Mouse (Mus musculus) G1E-ER4 (cell line): Measurements from ENCODE around the gene Eme2. TPM values are rescaled to one million over a fixed set of nuclear protein-coding genes. Genes with fewer than 3 reads are reported as not detected.

ENCODE experiments used
- GATA1 ChIP-seq: IDR thresholded peaks from one replicate; pipeline ENCODE4 v1.8.0; 2012; ENCODE audit warnings: low read length, inconsistent platforms
- polyA plus RNA-seq: library from polyadenylated mRNA; stranded (reverse); fragments of >175 nt; gene quantifications from 2 replicates; pipeline ENCODE4 v1.2.3, GENCODE M21; 2012

The Eme2 gene
- polyA plus RNA-seq, 1 experiment: 42.9 TPM

DNA sequence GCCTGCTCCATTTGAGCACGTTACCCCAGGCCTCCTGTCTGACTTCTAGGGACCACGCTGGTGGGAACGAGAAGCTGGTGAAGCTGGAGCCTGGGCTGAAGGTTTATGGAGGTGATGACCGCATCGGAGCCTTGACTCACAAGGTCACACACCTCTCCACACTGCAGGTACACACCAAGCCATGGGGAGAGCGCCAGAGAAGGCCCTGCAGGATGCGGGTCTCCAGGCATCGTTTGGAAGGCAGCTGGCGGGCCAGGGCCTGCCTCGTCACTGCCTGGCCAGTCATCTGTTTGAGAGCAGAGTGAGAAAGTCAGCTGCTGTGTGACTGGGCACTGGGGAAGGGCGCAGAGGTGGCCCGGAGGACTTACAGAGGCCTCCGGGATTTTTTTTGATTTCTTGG lies 38.3 kb downstream of the Eme2 start:
- TF ChIP-seq GATA1: no peak

DNA sequence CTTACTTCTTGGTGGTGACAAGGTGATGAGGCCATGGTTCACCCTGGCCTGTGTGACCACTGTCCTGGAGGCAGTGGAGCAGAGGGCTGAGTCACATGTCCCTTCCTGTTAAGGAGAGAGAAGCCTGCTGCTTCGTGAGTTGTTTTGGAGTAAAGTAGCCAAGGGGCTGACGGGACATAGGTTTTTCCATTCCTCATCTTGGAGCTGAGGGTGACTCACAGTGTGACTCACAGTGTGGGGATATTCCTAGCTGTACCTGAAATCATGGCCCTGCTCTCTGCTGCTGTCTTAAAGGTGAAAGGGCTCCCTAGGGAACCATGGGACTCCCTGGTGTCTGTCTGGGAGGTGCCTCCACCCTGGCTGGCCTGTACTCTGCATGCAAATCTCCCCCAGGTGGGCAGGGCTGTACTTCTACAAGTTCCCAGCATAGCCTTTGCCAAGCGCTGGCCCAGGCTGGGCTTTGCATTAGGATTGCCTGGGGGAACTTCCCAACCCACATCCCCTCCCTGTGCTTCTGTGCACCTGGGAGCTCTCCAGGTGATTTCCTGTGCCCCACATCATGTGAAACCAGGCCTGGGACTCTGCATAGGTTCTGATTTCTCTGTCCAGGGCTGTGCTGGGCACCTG lies 38.9 kb downstream of the Eme2 start:
- TF ChIP-seq GATA1: no peak

DNA sequence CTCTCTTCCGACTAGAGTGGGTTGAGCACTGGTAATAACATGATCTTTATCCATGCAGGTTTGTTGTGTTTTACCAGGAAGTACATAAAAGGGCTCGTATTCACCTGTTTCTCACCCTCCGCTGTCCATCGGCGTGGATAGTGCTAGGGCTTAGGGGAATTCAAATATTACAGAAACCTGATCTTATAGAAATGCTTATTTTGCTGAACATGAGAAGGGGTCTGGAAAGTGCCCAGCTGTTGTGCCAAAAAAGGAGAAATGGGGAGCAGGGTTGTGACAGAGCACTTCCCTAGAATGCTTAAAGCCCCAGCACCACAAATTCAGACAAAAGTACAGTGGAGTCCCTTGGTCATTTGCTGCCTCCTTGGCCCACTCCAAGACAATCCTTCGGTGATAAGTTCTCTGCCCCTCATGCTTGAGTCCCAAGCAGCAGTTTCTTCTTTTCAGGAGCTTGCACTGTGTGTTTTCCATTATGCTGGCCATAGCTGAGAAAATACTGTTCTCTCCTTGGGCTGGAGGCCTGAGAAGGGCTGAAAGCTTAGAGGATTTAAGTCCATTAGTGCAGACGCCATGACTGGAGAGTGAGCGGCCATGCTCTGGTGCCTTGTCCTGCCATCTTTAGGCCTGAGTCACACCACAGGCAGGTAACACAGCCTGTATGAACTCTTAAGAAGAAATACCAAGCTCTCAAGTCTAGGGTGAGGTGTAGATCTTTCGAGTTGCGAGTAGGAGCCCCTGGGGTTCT lies 43.3 kb downstream of the Eme2 start:
- no peak for TF ChIP-seq GATA1

DNA sequence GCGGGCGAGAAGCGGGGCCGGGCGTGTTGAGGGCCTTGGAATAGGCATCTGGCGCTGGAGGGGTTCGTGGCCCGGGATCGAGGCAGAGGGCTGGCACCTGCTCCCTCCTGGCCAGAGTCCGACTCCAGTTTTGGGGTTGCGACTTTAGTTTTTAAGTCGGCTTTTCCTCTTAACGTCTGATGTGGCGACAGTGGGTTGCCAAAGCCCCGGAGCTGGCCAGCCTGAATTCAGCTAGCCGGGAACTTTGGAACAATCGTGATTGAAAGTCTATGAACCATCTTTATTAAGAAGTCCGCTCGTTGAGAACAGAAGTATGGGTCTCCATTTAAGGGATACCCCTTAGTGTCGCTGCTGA lies 44.1 kb downstream of the Eme2 start:
- TF ChIP-seq GATA1: no peak

DNA sequence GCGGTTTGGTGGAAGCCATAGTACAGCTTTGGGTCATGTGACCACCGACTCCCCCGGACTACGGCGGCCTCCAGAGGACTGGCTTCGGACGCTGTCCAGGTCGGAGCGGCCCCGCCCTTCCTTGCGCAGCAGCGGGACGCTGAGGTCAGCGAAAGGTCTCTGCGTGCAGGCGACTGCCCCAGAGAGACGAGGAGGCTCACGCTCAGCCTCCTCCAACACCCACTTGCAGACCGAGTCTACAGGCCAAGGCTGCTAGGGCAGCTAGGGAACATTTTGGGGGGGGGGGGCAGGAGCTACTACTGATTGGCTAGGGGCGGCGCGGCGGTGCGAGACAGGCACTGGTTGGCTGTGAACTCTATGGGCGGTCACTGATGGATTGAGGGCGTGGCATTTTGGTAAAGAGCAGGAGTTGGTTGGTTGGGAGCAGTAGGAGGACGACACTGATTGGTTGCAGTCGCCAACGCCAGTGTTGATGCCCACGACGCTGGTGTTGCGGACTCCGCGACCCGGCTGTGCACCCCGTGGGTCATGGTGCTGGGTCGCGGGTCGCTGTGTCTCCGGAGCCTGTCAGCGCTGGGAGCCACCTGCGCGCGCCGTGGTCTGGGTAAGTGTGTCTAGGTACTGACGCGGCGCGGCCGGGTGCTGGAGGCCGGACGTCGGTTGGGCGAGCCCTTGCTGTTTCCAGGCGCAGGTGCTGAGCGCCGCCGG lies 44.7 kb downstream of the Eme2 start, which contains the start of gene Fahd1:
Gene Fahd1, minus strand, starts transcription at position 300 of the 708 bp plus-strand sequence.
- no peak for TF ChIP-seq GATA1

DNA sequence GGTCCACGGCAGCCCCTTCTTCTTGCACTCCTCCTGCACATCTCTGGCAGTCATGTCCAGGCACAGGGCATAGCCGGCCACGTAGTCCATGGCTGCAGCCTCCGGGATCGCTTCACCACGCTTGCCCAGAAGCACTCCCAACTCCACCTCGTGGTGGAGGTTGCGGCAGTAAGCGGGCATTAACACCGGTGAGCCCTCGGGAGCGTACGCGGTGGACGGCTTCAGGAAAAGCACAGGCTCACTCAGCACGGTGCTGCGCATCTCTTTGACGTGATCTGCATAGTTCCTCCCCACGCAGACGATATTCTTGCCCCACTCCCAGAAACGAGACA lies 45.2 kb downstream of the Eme2 start:
- no peak for TF ChIP-seq GATA1

DNA sequence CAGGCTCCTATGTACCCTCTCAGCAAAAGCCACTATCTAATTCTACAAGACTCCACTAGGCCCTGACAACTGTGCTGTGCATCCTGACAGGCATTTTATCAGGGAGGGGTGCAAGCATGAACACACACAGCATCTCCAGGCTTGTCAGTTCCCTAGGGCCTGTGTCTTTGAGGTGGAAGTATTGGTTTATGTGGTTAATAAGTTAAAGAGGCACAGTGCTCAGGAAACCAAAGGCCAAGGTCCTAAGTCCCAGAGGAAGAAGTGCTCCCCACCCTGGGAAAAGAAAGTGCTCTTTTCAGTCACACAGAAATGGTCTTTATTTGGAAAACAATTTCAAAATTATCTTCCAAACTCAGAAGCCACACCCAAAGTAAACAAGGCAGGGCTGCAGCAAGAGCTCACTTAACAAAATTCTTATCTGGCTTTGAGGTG lies 46.3 kb downstream of the Eme2 start:
- no peak for TF ChIP-seq GATA1

DNA sequence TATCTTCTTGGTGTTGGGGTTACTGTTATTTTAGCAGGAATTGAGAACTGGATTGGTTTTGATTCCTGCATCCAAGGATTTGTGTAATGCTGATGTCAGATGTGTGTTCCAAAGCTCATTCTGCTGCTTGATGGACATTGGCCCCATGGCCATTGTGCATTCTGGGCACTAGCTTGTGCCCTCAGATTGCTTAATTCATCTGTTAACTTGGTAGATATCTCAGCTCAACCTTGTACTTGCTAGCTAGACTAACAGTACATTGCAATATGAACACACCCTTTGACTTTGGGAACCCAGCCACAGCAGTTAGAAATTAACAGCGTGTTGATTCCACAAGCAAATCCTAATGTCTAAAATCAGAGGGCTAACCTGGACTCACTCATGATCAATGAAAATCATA lies 47.5 kb downstream of the Eme2 start:
- no peak for TF ChIP-seq GATA1

DNA sequence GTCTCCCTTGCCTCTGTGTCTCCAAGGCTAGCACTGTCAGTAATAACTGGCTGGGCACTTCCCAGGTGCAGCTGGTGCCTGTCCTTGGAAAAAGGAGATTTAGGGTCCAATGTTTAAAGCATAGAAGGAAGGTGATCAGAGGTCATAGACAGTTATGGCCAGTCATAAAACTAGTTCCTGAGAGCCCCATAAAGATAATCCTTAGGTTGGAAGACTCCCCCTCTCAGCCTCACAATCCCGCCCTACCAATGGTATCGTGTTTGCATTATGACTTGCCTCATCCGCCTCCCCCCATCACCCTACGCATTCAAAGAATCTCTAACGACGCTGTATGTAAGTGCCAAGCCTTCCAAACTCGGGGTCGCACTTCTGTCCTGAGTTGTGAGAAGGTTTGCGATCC lies 50.4 kb downstream of the Eme2 start:
- no peak for TF ChIP-seq GATA1

DNA sequence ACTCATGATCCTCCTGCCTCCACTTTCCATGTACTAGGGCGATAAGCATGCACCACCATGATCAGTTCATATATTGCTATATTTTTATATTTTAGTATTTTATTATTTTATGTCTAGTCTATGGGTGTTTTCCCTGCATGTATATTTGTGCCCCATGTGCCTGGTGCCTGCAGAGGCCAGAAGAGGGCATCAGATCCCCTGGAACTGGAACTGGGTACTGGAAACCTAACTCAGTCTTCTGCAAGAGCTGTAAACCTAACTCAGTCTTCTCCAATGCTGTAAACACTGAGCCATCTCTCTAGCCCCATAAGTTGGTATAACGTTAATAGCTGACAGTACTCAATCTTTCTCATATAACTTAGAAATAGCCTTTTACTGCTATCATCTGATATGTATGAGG lies 52.3 kb downstream of the Eme2 start:
- TF ChIP-seq GATA1: no peak

DNA sequence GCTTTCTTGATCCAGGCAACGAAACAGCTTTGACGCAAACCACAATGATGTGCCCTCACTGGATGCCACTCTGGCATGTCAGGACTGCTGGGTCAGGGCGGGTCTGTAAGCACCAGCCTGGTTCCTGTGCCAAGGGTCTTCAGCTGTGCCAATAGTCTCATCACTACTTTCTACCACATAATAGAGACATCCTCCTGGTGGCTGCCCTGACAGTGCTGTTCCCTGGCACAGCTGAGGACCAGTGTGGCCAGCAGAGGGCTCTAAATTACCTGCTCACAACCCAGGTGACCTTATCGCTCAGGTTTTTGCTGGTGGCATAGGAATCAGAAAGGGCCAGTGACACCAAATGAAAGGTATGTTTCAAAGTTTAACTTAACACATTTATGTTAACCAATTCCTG lies 53.8 kb downstream of the Eme2 start:
- TF ChIP-seq GATA1: no peak

DNA sequence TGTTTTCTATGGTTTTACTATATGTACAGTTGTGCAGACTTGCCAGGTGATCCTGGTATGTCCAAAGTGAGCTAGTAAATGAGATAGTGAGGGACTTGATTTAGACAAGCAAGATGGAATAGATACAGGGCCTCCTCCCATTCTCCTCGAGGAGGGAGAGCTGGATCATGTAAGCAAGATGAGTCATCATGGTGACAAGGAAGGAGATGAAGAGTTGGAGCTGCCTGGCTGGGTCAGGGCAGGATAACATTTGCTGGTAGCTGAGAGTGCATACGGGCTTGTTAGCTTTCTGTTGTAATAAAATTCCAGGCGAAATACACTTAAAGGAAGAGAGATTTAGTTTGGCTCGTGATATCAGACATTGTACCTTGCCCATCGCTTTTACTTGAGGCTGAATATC lies 54.5 kb downstream of the Eme2 start:
- no peak for TF ChIP-seq GATA1

DNA sequence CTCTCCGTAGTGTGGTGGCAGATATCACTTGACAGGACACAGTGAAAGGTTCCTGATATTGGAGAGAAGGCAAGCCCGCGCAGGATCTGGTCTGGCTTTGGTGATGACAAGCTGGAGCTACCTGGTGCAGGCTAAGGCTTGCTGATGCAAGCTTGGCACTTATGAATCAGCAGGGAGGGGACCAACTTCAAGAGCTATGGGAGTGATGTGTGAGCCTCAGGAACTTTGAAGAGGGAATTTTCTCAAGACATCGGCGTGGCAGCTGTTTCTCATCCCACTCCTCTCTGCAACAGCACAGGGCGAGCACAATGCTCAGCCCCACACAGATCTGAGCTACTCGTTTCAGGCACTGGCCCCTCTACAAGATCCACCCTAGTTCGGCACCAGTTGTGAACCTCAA lies 55.0 kb downstream of the Eme2 start, which contains the start of gene Hagh:
Gene Hagh, plus strand, starts transcription at position 302 of the 400 bp plus-strand sequence.
- TF ChIP-seq GATA1: no peak

Other genes with a start within 250 kb of the Eme2 start
- gene Slc9a3r2, start 244.8 kb downstream of the Eme2 start, polyA plus RNA-seq: not detected in 2 replicates
- gene Npw, start 236.6 kb downstream of the Eme2 start, polyA plus RNA-seq: not detected in 2 replicates
- gene Zfp598, start 225.4 kb downstream of the Eme2 start, polyA plus RNA-seq: 90.5 and 98.9 TPM in 2 replicates
- 0.13 TPM in 2 replicates for gene Syngr3, start 205.1 kb downstream of the Eme2 start, polyA plus RNA-seq
- 149 and 186 TPM in 2 replicates for gene Gfer, start 198.9 kb downstream of the Eme2 start, polyA plus RNA-seq
- 0.33 and 0.89 TPM in 2 replicates for gene Noxo1, start 198.9 kb downstream of the Eme2 start, polyA plus RNA-seq
- gene Tbl3, start 187.4 kb downstream of the Eme2 start, polyA plus RNA-seq: 25.6 and 35.3 TPM in 2 replicates
- 0.14 and 0.36 TPM in 2 replicates for gene Rnf151, start 177.0 kb downstream of the Eme2 start, polyA plus RNA-seq
- 2,301 and 3,917 TPM in 2 replicates for gene Rps2, start 177.0 kb downstream of the Eme2 start, polyA plus RNA-seq
- 457 and 647 TPM in 2 replicates for gene Ndufb10, start 170.6 kb downstream of the Eme2 start, polyA plus RNA-seq
- not detected in 2 replicates for gene Rpl3l, start 167.3 kb downstream of the Eme2 start, polyA plus RNA-seq
- 11.1 and 11.3 TPM in 2 replicates for gene Msrb1, start 158.4 kb downstream of the Eme2 start, polyA plus RNA-seq
- not detected in 2 replicates for gene Hs3st6, start 142.1 kb downstream of the Eme2 start, polyA plus RNA-seq
- gene Meiob, start 90.8 kb downstream of the Eme2 start, polyA plus RNA-seq: 0.14 TPM in 2 replicates
- 27.1 and 44.6 TPM in 2 replicates for gene Hagh, start 54.9 kb downstream of the Eme2 start, polyA plus RNA-seq
- gene Fahd1, start 44.7 kb downstream of the Eme2 start, polyA plus RNA-seq: 5.3 and 5.9 TPM in 2 replicates
- gene Igfals, start 29.1 kb downstream of the Eme2 start, polyA plus RNA-seq: 0.02 and 0.03 TPM in 2 replicates
- gene Nubp2, start 8.7 kb downstream of the Eme2 start, polyA plus RNA-seq: 61.9 and 127 TPM in 2 replicates
- gene Spsb3, start 8.4 kb downstream of the Eme2 start, polyA plus RNA-seq: 37.1 and 46.2 TPM in 2 replicates
- gene Mrps34, start within 50 bp of the Eme2 start, polyA plus RNA-seq: 151 and 160 TPM in 2 replicates
- gene Nme3, start 1.4 kb upstream of the Eme2 start, polyA plus RNA-seq: 30.3 and 35.4 TPM in 2 replicates
- 24.7 and 30.8 TPM in 2 replicates for gene Mapk8ip3, start 41.9 kb upstream of the Eme2 start, polyA plus RNA-seq
- gene Jpt2, start 65.6 kb upstream of the Eme2 start, polyA plus RNA-seq: 25.6 and 35.6 TPM in 2 replicates
- 14.0 and 14.3 TPM in 2 replicates for gene Cramp1l, start 120.7 kb upstream of the Eme2 start, polyA plus RNA-seq
- gene Ift140, start 121.0 kb upstream of the Eme2 start, polyA plus RNA-seq: 10.6 and 15.1 TPM in 2 replicates
- not detected in 2 replicates for gene Tmem204, start 188.5 kb upstream of the Eme2 start, polyA plus RNA-seq
- 37.9 and 40.8 TPM in 2 replicates for gene Telo2, start 220.9 kb upstream of the Eme2 start, polyA plus RNA-seq
- not detected in 2 replicates for gene Ptx4, start 225.7 kb upstream of the Eme2 start, polyA plus RNA-seq
- gene Clcn7, start 238.3 kb upstream of the Eme2 start, polyA plus RNA-seq: 15.9 and 18.5 TPM in 2 replicates